Mouse (Mus musculus): ENCODE results near the gene Rtn4.
A peak's percentile ranks its signal among the peaks of the same experiment; 100 is the strongest.

- TF ChIP-seq RAD21 (IDR thresholded peaks at IDR 0.05; ENCODE audit: low read depth, low read length), result no peak
- no peak for TF ChIP-seq NRF1 (IDR thresholded peaks at IDR 0.05; ENCODE audit: insufficient read depth, low read depth, low read length, poor library complexity, severe bottlenecking)
- 0 out of 2 replicates have a peak, but pooled peaks have one; percentile 12 for TF ChIP-seq GATA1 (IDR thresholded peaks at IDR 0.05; ENCODE audit: low read depth, low read length)
- TF ChIP-seq EP300 (IDR thresholded peaks at IDR 0.05; ENCODE audit: low read depth in 1 of 2, low read length in 2 of 2), result peak; percentile 44 to 52; a peak in 2 of 4 replicates
- TF ChIP-seq USF2 (IDR thresholded peaks at IDR 0.05; ENCODE audit: borderline replicate concordance in 1 of 2, insufficient read depth in 1 of 2, low read depth in 1 of 2, low read length in 2 of 2), result no peak
Measured at GRCm38 (mm10) chr11:29644421-29644820, 48.3 kb upstream of the Rtn4 start.

Data from MEL (cell line).